Mouse (Mus musculus): ENCODE measurements around the gene Gm49369.
"Not testable (repeated sequence)": the region's sequence is repeated elsewhere in the genome, so short reads cannot be mapped to it uniquely, and the experiment has no call there.

Gm49369 gene

DNA sequence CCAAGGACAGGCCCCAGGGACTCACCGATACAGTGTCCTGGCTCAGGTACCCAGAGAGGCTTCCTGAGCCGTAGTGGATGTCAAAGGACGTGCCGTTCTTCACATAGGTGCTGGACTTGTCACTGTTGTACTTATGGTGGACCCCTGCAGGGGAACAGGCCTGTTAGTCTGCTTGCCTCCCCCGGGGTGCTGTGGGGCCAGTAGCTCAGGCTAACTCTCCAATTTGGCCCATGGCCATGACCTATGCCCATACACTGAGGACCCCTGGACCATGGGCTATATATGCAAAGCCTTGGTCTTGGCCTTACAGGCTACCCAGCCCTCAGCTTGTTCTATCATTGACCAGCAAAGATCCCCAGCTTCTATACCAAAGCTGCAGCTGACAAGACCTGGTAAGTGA, at the start of gene Gm49369:
TSS of gene Gm49369 (minus strand) at position 101 of the 400 bp plus-strand sequence.
- no peak for DNase-seq (ENCODE audit: low read depth)

DNA sequence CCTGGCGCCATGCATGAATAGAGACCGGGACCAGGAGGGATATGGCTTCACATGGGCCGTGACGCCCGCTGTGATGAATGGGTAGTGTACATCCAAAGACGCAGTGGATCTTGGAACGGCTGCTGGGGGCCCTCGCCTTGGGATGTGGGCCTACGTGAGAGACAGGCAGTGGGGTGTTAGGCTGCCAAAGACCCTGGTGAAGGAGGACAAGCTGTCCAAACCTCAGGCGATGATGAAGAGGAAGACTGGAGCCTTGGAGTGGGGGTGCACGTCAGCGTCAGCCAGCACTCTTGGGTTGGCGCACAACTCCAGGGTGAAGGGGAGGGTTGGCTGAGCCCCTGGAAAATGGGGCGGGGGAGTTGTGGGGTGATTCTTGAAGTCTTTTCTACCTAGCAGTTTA, 48.6 kb upstream of the Gm49369 start:
- DNase-seq (ENCODE audit: low read depth) = no peak

DNA sequence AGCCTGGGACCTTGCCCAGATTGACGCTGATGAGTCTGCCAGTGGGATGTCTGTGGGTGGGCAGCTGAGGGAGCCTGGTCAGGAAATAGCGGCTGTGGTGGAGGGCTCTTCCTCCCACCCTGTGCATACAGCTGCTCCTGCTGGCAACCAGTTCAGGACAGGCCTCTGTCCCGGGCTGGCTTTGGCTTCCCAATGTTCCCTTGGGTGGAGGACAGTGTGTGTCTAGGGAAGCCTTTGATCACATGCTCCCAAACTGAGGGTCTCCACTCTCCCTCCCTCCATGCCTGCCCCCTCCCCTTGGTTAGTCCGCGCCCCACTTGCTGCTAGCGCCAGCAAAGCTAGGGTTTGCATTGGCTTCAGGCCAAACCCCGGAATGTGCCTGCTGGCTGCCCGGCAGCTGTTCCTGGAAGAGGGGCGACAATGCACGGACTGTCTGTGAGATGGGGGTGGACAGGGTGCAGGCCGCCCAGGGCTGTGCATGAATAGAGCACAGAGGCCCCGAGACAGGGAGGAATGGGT, 47.8 kb upstream of the Gm49369 start:
- peak; percentile 67 for DNase-seq (ENCODE audit: low read depth)

DNA sequence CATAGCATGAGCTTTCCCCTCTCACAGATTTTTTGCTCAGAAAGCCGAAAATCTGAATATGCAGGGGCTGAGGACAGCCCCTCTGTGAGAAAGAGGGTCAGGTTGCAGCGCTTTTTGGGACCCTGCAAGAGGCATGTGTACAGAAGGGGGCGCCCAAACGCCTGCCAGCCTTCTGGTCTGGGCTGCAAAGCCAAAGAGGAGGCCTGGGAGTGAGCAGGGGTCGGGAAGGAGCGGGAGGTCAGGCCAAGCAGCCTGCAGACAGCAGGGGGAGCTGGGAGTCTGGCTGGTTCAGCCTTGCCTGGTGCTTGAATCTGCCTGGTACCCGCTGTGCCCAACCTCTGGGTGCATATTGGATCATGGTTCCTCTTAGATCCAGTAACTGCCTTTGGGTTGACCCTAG, 45.7 kb upstream of the Gm49369 start:
- DNase-seq (ENCODE audit: low read depth) = peak; percentile 59

DNA sequence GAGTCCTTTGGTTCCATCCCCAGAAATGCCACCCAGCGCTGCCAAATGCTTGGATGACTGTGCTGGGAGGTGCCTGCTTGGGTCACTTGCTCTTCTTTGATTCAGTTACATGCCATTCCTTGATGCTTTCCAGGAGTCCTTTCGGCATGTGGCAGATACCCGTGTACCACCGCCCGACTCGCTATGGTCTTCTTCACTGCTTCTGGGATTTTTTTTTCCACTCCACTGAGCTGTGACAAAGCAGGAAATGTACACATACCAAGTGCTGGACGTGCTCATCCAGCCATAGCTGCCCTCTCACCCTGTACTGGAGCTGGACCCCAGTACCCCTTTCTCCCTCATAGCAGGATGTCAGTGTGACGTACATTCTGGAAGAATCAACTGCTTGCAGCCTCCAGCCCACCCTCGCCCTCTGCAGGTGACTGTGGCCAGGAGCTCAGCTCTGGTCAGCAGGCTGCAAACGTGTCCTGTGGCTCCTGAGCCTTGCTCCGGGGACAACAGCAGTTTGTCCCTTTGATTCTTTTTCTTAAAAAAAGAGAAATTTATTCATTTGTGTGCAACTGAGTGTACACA, 43.3 kb upstream of the Gm49369 start:
- DNase-seq (ENCODE audit: low read depth) = no peak

DNA sequence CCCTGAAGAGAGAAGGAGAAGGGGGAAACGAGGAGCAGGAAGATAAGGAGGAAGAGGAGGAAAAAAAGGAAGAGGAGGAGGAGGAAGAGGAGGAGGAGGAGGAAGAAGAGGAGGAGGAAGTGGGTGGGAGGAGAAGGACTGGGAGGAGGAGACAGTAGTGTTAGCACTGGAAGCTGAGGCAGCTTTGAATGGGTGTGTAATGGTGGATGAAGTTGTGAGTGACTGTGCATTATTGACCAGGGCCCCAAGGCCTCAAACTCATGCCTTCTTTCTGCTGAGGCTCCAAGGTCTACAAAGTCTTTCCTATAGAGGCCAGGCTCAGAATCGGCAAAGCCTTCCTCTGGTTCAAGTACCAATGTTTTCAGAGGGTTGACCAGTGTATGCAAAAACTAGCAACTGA, 39.4 kb upstream of the Gm49369 start:
- DNase-seq (ENCODE audit: low read depth) = no peak

DNA sequence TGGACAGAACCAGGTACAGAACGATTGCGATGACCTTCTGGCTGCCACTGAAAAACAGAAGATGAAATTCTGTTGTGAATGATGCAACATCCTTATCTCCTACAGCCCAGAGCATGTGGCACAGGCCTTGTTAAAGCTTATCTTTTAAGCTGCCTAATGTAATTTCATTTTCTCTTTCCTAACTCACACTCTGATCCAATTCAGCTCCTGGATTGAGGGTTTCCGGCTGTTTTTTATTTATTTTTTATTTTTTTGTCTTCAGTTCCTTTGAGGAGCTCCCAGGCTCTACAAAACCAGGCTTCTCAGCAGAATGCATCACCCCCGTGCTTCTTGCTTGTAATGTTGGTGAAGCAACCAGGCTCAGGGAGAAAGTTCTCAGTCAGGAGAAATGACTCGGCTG, 37.4 kb upstream of the Gm49369 start:
- DNase-seq (ENCODE audit: low read depth) = no peak

DNA sequence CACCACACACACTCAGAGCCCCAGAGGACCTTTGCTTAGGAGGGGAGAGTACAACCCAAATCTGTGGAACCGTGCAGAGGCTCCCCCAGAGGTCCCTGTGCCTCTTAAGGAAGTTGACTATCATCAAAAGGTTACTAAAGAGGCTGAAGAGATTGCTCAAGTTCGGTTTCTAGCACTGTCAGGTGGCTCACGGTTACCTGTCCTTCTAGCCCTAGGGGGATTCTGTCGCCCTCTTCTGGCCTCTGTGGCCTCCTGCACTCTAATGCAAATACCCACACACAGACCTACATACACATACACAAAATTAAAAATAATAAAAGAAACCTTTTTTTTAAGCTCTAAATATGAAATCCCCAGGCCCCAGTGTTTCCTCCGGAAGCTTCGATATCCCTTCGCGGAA, 36.2 kb upstream of the Gm49369 start:
- DNase-seq (ENCODE audit: low read depth) = no peak

DNA sequence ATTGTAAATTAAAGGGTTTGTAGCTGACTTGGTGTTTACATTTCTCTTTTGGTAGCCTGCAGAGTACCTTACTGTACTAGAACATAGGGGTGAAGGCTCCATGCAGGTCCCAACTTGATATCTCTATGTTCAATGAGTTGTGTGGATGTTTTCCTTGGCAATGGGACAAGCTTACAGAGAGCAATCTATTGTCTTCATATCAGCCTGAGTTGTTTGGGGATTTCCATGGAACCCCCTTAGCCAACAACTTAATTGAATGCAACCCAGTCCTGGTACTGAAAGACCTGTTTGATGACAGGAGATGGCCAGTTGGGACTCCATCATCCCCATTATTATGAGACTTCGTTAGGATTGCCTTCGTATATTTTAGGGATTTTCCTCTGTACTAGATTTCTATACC, 35.6 kb upstream of the Gm49369 start:
- no peak for DNase-seq (ENCODE audit: low read depth)

DNA sequence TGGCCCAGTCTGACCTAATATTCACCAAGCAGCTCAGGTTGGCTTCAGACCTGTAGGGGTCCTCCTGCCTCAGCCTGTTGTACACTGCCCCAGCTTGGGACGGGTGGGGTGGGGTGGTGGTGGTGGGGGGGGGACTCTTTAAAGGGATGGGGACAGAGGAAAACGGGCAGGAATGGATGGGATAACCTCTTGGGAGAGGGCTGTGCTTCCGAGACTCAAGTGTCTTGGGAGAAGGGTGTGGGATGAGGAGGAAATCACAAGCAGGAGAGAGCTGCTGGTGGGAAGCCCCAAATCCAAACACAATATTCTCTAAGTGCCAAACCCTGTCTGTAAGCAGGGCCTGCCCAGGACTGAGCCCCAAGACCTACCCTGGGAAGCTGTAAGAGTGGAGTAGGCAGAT, 33.8 kb upstream of the Gm49369 start:
- DNase-seq (ENCODE audit: low read depth) = no peak

DNA sequence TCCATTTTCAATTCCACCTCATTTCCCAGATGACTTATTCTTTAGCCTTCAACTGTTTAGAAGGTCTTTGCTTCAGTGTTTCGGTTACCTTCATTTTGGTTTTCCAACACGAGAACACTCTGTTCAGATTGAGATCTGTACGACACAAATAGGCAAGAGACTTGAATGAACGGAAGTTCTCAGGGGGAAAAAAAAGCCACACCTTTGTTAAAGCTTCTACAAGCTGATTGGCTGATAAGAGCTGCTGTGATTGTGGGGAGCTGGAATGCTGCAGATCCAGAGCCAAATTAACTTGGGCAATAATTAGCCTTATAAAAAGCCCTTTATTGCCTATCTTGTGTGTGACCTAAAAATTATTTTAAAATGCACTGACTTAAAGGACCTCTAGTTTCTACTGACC, 32.8 kb upstream of the Gm49369 start:
- DNase-seq (ENCODE audit: low read depth) = no peak

DNA sequence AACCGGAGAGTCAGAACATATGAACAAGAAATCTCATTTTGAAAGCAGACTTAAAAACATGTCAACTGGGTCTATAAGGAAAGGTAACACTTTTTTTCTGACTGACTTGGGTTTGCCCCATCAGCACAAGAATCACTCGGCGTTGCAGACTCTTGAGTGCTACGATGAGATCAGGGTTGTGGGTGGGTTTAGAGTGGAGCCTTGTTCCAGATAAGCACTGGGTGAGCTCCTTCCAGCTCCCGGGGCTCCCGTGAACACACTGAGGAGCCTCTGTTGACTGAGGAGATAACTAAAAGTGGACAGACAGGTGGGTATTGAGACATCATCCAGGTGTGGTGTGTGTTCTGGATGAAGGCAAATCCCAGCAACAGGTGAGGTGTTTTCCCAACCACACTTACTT, 30.8 kb upstream of the Gm49369 start:
- DNase-seq (ENCODE audit: low read depth) = no peak

DNA sequence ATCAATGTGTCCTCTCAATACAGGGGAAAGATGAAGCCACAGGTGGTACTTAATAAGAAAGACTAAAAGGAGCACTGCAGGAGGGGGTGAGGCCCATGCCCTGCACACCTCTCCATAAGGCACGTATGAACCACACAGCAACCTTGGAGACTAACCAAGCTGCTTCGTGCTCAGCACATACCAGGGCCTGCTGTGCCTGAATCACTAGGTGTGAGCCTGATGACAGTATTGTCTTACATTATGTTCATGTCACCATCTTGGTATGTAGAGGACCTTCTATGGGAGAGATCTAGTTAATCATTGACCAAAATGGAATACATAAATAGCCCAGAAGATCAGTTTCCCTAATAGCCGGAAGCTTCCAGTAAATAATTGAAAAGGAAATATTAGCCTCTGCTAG, 27.1 kb upstream of the Gm49369 start:
- no peak for DNase-seq (ENCODE audit: low read depth)

DNA sequence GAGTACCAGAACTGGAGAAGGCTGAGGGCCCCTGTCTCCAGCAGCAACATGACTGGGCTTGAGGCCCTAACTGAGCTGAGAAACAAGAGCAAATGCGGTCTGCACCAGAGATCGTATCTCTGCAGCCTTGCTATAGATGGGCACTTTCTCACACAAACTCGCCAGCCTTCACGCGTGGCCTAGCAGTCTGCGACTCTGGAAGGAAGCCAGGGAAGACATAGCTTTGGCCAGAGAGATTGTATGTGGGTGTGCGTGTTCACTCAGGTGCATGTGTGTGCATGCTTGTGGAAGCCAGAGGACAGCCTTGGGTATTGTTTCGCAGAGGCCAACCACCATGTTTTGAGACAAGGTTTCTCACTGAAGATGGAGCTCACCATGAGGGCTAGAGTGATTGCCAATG, 26.2 kb upstream of the Gm49369 start:
- no peak for DNase-seq (ENCODE audit: low read depth)

DNA sequence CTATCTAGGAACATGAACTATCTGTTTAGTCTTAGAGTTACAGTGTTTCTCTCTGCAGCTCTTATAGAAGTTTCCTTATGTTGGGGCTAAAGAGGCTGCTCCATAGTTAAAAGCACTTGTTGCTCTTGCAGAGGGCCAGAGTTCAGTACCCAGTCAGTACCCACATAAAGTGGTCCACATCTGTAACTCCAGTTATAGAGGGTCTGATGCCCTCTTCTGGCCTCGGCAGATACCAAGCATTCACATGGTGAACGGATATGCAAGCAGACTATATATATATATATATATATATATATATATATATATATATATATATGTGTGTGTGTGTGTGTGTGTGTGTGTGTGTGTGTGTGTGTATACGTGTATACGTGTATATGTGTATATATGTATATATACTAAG, 25.5 kb upstream of the Gm49369 start:
- DNase-seq (ENCODE audit: low read depth) = no peak

DNA sequence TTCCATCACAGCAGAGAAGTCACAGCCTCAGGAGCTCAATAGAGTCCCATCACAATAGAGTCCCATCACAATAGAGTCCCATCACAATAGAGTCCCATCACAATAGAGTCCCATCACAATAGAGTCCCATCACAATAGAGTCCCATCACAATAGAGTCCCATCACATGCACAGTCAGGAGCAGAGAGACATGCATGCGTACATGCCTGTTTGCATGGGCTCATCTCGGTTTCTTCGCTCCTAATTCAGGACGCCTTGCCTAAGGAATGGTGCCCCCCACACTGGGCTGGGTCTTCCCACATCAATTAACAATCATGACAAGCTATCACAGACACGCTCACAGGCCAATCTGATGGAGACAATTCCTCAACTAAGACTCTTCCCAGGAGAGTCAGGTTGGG, 22.7 kb upstream of the Gm49369 start:
- not testable (repeated sequence) for DNase-seq (ENCODE audit: low read depth)

DNA sequence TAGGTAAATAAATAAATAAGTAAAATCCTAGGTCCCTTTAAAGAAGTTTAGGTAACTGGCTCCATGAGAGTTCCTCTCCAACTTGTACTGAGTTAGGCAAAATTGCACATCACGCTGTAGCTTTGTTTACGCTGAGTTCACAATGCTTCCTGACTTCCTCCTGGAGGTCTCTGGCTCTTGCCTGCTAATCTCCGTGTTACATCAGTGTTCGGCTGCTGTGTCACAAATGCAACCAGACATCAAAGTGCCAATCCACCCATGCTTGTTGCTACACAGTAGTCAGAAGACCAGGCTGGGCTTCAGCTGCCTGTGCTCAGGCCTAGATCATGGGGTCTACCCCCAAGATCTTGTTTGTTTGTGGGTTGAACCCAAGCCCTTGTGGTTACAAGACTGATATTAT, 21.1 kb upstream of the Gm49369 start:
- no peak for DNase-seq (ENCODE audit: low read depth)

DNA sequence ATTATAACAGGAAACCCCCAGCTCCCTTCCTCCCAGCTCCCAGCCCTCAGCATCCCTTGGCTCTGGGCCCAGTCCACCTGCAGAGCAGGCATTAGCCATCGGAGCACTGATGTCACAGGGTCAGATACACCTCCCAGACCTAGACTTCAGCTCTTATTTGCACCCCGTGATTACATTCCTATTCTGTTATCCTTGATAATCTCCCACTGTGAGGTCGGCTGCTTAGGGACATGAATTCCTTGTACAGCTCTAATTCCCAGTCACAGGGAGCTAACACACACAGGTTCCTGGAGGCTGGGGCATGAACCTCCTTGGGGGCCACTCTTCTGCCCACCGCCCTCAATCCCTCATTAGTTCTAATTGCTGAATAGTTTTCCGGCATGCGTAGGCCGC, 18.3 kb upstream of the Gm49369 start:
- DNase-seq (ENCODE audit: low read depth) = no peak

DNA sequence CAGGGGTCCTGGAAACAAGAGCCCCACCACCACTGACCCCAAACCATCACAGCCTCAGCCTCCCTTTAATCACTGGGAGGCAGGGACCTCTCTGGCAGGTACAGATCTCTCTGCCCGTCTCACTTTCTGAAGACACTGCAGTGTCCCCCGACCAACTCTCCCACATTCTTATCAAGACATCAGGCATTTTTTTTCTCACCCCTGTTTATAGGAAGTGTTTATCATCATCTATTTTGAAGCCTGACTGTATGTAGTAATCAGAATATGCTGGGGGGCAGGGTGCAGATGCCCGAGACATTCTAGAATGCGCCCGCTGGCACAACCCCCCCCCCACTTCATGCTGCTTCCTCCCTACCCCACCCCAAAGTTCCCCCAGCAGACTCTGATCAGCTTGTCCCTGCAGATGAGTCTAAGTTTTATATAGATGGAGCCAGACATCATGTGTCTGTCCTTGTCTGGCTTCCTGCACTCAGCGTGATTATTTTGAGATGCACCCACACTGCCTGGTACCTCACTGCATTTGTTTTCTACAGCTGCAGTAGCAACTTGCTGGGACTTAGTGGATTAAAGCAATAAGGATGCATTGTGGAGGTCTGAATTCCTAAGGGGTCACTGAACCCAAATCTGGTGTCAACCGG, 17.8 kb upstream of the Gm49369 start:
- no peak for DNase-seq (ENCODE audit: low read depth)

DNA sequence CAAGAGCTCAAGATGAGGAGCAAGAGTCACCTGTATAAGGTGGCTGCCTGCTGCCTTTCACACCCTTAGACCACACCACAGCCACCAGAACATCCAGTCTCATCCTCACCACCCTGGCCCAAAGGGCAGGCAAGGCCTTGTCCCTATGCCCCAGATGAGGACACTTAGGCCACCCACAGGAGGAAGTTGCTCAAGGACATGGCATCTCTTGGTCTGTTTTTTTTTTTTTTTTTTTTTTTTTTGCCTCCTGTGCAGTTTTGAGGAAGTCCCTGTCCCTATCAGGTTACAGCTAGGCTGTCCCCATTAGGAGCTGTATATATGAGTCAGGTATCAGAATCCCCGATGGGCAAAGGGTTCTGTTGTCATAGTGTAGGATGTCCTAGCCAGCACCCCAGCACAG, 16.8 kb upstream of the Gm49369 start:
- DNase-seq (ENCODE audit: low read depth) = no peak

DNA sequence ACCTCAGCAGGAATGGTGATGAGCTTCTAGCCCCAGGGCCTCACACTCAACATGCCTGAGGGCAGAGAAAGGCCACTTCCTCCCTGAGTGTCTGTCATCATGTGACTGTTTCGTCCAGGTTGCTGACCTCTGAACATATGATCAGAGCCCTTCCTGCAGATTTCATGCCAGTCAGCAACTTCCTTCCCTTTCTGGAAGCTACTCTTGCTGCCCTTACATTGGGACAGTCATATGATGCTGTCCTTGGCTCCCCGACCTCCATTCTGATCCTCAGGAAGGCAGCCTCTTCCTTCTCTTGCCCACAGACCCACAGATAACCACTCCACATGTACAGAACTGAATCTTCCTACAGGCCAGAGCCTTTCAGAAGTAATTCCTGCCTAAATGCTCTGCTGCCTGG, 15.6 kb upstream of the Gm49369 start:
- no peak for DNase-seq (ENCODE audit: low read depth)

DNA sequence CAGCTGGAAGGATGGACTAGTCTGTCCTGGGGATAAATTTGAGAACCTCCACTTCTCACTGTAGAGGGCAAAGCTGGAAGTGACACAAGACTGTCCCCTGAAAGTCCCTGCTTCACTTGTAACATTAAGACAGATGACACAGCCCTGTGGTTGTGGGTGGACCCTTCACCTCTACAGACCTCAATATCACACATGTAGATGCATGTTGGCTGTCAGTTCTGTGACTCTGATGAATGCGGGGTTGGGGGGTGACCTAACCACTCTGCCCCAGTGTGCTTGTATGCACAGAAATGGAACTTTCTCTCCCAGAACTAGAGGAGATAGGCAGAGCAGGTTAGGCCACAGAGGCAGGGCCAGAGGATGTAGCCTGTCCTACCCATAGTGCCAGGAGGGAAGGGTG, 14.1 kb upstream of the Gm49369 start:
- no peak for DNase-seq (ENCODE audit: low read depth)

DNA sequence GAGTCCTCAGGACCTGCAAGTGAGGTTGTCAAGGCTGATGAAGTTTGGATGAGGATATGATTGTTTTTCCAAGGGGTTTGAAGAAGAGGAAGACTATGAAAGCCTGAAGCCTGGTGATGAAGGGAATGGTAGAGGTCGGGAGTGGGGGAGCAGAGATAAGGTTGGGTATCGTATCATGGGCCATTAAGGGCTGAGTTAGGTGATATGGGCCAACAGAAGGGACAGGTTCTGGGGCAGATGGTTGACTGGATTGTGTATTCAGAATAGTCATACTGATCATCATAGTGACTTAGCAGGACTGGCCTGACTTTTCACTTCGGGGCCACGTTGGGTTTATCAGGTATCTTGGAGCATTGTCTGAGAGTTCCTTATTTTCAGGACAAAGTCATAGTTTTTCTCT, 13.0 kb upstream of the Gm49369 start:
- no peak for DNase-seq (ENCODE audit: low read depth)

Data from fibroblast of lung, adult 2 months (primary cell).